ENCODE assay signal across 8 mouse cellular contexts in the genomic region with DNA sequence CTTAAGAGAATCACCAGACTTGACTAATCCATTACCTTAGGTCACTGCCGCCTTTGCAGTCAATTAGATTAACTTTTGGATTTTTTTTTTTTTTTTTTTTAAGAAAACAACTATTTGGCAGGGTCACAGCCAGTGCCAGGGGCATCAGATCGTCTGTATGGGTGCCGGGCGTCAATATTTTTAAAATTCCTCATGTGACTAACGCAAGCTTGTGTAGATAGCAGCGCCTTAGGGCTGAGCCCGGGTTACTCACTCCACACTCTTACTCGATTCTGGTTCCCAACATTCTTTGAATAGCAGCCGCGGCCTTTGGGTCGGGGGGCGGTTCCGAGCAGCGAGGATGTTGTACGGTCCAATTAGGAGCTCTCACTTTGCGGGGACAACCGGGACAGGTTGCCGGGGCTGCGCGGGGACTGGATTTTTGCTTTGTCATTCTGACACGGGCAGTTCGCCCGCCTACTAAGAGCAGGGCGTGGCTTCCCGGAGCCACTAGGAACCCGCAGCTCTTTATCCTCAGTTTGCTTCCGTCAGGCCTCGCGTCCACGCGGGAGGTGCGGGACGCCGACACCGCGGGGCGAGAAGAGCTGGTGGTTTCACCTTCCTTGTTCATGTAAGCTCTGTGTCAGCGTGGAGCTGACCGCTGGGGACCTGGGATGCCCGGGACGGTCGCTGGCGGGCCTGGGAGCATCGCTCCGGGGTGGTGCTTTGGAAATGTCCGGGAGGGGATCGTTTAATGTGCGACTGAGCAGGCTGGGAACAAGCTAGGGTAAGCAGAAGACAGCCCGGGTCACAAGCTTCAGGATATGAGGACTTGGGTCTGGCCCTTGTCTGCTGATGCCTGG. TPM values are rescaled to one million over a fixed set of nuclear protein-coding genes. Genes with fewer than 3 reads are reported as not detected.
DNase-seq lines count a peak whose midpoint lies in the region; ATAC-seq lines count a peak whose summit lies in the region.

No protein-coding gene starts in this region.

- peaks cover 39% of the 10 kb centered on the region for H3K79me2 ChIP-seq in macrophage (ENCODE audit: inconsistent target)

- ATAC-seq in hindbrain, embryonic 16.5 days: peak; percentile 88

- DNase-seq in T-cell, adult 2 months (ENCODE audit: low spot score): peak; percentile 85
- peak; percentile 93 for DNase-seq in cerebellum, postnatal 36 days
- DNase-seq in frontal cortex, postnatal 36 days (ENCODE audit: low spot score in 2 of 2): peak; percentile 93 to 95
- peak; percentile 87 to 94 for DNase-seq in left cerebral cortex, adult 18-20 months (ENCODE audit: low spot score in 2 of 2)
- peak; percentile 95 for DNase-seq in right cerebral cortex, adult 18-20 months
- peak; percentile 61 for DNase-seq in urinary bladder, postnatal 10 days (ENCODE audit: low spot score)

- H3K9me3 ChIP-seq in hindbrain, embryonic 16.5 days (ENCODE audit: control insufficient read depth, low read length): no peaks in the 10 kb centered on the region

- peak overlapping the region; percentile 73 for H3K4me3 ChIP-seq in hindbrain, embryonic 16.5 days (ENCODE audit: low read length)
- H3K4me3 ChIP-seq in macrophage (ENCODE audit: inconsistent target): peak overlapping the region; percentile 83

- under 1% methylated on average over 49 of the region's 49 CpGs for WGBS in hindbrain, embryonic 16.5 days
- under 1% methylated on average over 46 of the region's 49 CpGs for WGBS in macrophage (ENCODE audit: missing documents)

- H3K36me3 ChIP-seq in hindbrain, embryonic 16.5 days (ENCODE audit: control insufficient read depth, insufficient read depth, low read length): no peaks in the 10 kb centered on the region
- peaks cover 7% of the 10 kb centered on the region; the same call in 1 of the 2 replicates for H3K36me3 ChIP-seq in macrophage (ENCODE audit: inconsistent target)

- H3K27ac ChIP-seq in hindbrain, embryonic 16.5 days (ENCODE audit: low read depth, low read length): peak overlapping the region; percentile 86
- H3K27ac ChIP-seq in macrophage: peak overlapping the region; percentile 94

- no peaks in the 10 kb centered on the region for H3K27me3 ChIP-seq in hindbrain, embryonic 16.5 days (replicated peaks; ENCODE audit: control insufficient read depth, insufficient read depth, low read length)

- H3K4me2 ChIP-seq in hindbrain, embryonic 16.5 days (ENCODE audit: low read length): peak overlapping the region; percentile 78

- H3K9ac ChIP-seq in hindbrain, embryonic 16.5 days (ENCODE audit: low read depth, low read length): peak overlapping the region; percentile 84

- peaks cover 27% of the 10 kb centered on the region for H3K4me1 ChIP-seq in hindbrain, embryonic 16.5 days (ENCODE audit: control insufficient read depth, insufficient read depth, low read depth, low read length)

RNA-seq across cellular contexts. Expression of a gene that starts 7.5 kb away (rescaled TPM):
- polyA plus RNA-seq in hindbrain, embryonic 16.5 days (2015; fragmentation: Nextera tagmentation; extraction: Ambion mirVana): 0.35 TPM in 2 replicates
- 1 to 10 TPM in 1 of 2 experiments, under 1 TPM in 1; 0.84 to 1.3 TPM for total RNA-seq in left cerebral cortex, adult 18-20 months (2021)
- 100 to 1,000 TPM in 17 of 26 experiments, 10 to 100 TPM in 9; 48.3 to 953 (median 167) TPM for total RNA-seq in macrophage (2018; cell fraction: chromatin; rRNA removed)
- 10 to 100 TPM in 2 of 26 experiments, 1 to 10 TPM in 16, under 1 TPM in 8; 0.33 to 11.8 (median 2.0) TPM for total RNA-seq in macrophage (2018; cell fraction: cytosol; rRNA removed)
- 100 to 1,000 TPM in 14 of 26 experiments, 10 to 100 TPM in 12; 19.1 to 576 (median 103) TPM for total RNA-seq in macrophage (2018; cell fraction: nucleus; rRNA removed)
- 0.26 to 0.80 TPM (median 0.35 TPM) in 3 replicates for polyA plus RNA-seq in macrophage (2018)

RNA-seq across cellular contexts. Expression of a gene that starts 25.2 kb away (rescaled TPM):
- 87.1 and 104 TPM in 2 replicates for polyA plus RNA-seq in hindbrain, embryonic 16.5 days (2015; fragmentation: Nextera tagmentation; extraction: Ambion mirVana)
- 10 to 100 TPM; 50.2 to 53.9 TPM for total RNA-seq in left cerebral cortex, adult 18-20 months (2021)
- 1,000 to 10,000 TPM in 5 of 26 experiments, 100 to 1,000 TPM in 21; 113 to 1,687 (median 414) TPM for total RNA-seq in macrophage (2018; cell fraction: chromatin; rRNA removed)
- total RNA-seq in macrophage (2018; cell fraction: cytosol; rRNA removed): 100 to 1,000 TPM in 10 of 26 experiments, 10 to 100 TPM in 16; 62.8 to 371 (median 91.2) TPM
- total RNA-seq in macrophage (2018; cell fraction: nucleus; rRNA removed): 100 to 1,000 TPM in 22 of 26 experiments, 10 to 100 TPM in 4; 65.8 to 967 (median 266) TPM
- 84.0 to 182 TPM (median 96.0 TPM) in 3 replicates for polyA plus RNA-seq in macrophage (2018)

Comparison
In these comparisons a context has a peak if more than half of its experiments do, and no peak if none do; other contexts are left out.
1. Peak in every context shown above with its lines: DNase-seq, ATAC-seq, H3K4me3 ChIP-seq and H3K27ac ChIP-seq.